Mouse (Mus musculus) intestine, postnatal 0 days (tissue): ENCODE measurements around the gene Cmtm2a. TPM values are rescaled to one million over a fixed set of nuclear protein-coding genes. Genes with fewer than 3 reads are reported as not detected.
"Not testable (repeated sequence)": the region's sequence is repeated elsewhere in the genome, so short reads cannot be mapped to it uniquely, and the experiment has no call there.

Experiments used
- ATAC-seq: fragments of 200-750 bp; cut with Nextera tagmentation; 2 replicates; pipeline ENCODE4 v1.8.0; 2017; ENCODE audit warnings: mild to moderate bottlenecking, moderate TSS enrichment, moderate library complexity
- H3K27ac ChIP-seq: fragments of 300-500 bp; sonication (generic); 2 replicates; pipeline ENCODE4 v1.5.1; 2014; ENCODE audit warnings: mild to moderate bottlenecking, low read depth, low read length, moderate library complexity
- H3K27me3 ChIP-seq: fragments of 300-500 bp; sonication (generic); replicated peaks from 2 replicates; pipeline ENCODE4 v1.6.1; 2014; ENCODE audit warnings: low read length, mixed read lengths; ENCODE audit not compliant: control insufficient read depth, insufficient read depth
- H3K36me3 ChIP-seq: fragments of 300-500 bp; sonication (generic); 2 replicates; pipeline ENCODE4 v1.6.1; 2014; ENCODE audit warnings: mild to moderate bottlenecking, moderate library complexity; ENCODE audit not compliant: control insufficient read depth, insufficient read depth
- H3K4me1 ChIP-seq: fragments of 300-500 bp; sonication (generic); replicated peaks from 2 replicates; pipeline ENCODE4 v1.6.1; 2014; ENCODE audit warnings: antibody characterized with exemption, low read length, mixed read lengths; ENCODE audit not compliant: control insufficient read depth, insufficient read depth
- H3K4me2 ChIP-seq: fragments of 300-500 bp; sonication (generic); replicated peaks from 2 replicates; pipeline ENCODE4 v1.6.1; 2014; ENCODE audit warnings: low read depth, mild to moderate bottlenecking, moderate library complexity
- H3K4me3 ChIP-seq: fragments of 300-500 bp; sonication (generic); 2 replicates; pipeline ENCODE4 v1.5.1; 2014; ENCODE audit warnings: low read depth, low read length
- H3K9ac ChIP-seq: fragments of 300-500 bp; sonication (generic); 2 replicates; pipeline ENCODE4 v1.6.1; 2014; ENCODE audit warnings: mild to moderate bottlenecking, low read depth, low read length
- H3K9me3 ChIP-seq: fragments of 300-500 bp; sonication (generic); 2 replicates; pipeline ENCODE4 v1.6.1; 2016; ENCODE audit warnings: mixed run types; ENCODE audit not compliant: control insufficient read depth
- CTCF ChIP-seq: sonication (generic); IDR thresholded peaks from 2 replicates; pipeline ENCODE4 v1.5.1; 2016; ENCODE audit warnings: low read depth, mild to moderate bottlenecking, control low read depth, antibody characterized with exemption, moderate library complexity
- WGBS: fragments of 180-500 bp; shearing (Covaris S2); extraction: QIAGEN DNeasy Blood & Tissue Kit; methylation state at CpG from one replicate; pipeline ENCODE4 v1.1.7; 2014; 5-methylcytosine and 5-hydroxymethylcytosine counted together
- polyA plus RNA-seq: library from polyadenylated mRNA; unstranded; fragments of >200 nt; fragmentation: Nextera tagmentation; extraction: Ambion mirVana; gene quantifications from 2 replicates; pipeline ENCODE4 v1.2.1, GENCODE M21; 2015

Gene Cmtm2a
- polyA plus RNA-seq, 1 experiment from 2014 or later = not detected

GRCm38 (mm10) chr8:104313311-104313710, 20.3 kb upstream of the Cmtm2a start:
- Histone ChIP-seq H3K9ac (no peak overlapping the region), H3K4me3 (no peak overlapping the region), H3K4me1 (no peaks in the 10 kb centered on the region), H3K9me3 (no peaks in the 10 kb centered on the region), H3K4me2 (no peak overlapping the region), H3K36me3 (no peaks in the 10 kb centered on the region), H3K27ac (no peak overlapping the region), H3K27me3 (no peaks in the 10 kb centered on the region)
- TF ChIP-seq CTCF = peak; percentile 61
- no peak for ATAC-seq
- WGBS = 53% methylated on average over 4 of the region's 4 CpGs

- 92% methylated on average over 3 of the region's 3 CpGs for WGBS
- H3K4me2 ChIP-seq, ATAC-seq: not testable (repeated sequence)
Measured at GRCm38 (mm10) chr8:104312023-104312422, 19.0 kb upstream of the Cmtm2a start.

GRCm38 (mm10) chr8:104309441-104310155, 16.6 kb upstream of the Cmtm2a start, which contains the start of the genes Gm45711 and Cmtm1:
Gene Gm45711, minus strand, starts transcription at chr8:104310081.
Gene Cmtm1, minus strand, starts transcription at chr8:104310145.
- not testable (repeated sequence) for ATAC-seq, H3K4me2 ChIP-seq, H3K4me3 ChIP-seq, H3K4me1 ChIP-seq, H3K36me3 ChIP-seq, H3K9ac ChIP-seq, H3K27ac ChIP-seq, H3K9me3 ChIP-seq, H3K27me3 ChIP-seq
- 89% methylated on average over 35 of the region's 36 CpGs for WGBS

More at GRCm38 (mm10) chr8:104312023-104312422, 19.0 kb upstream of the Cmtm2a start:
- not testable (repeated sequence) for H3K36me3 ChIP-seq, H3K27ac ChIP-seq, H3K27me3 ChIP-seq, H3K9ac ChIP-seq, H3K9me3 ChIP-seq, H3K4me1 ChIP-seq, H3K4me3 ChIP-seq

GRCm38 (mm10) chr8:104308341-104308740, 15.4 kb upstream of the Cmtm2a start:
- H3K27me3 ChIP-seq, H3K4me3 ChIP-seq, H3K9me3 ChIP-seq, H3K9ac ChIP-seq, H3K4me1 ChIP-seq, H3K36me3 ChIP-seq, H3K4me2 ChIP-seq, H3K27ac ChIP-seq: not testable (repeated sequence)
- WGBS = 29% methylated on average over 6 of the region's 6 CpGs
- 0 out of 2 replicates have a peak, but pooled peaks have one; percentile 31 for ATAC-seq

GRCm38 (mm10) chr8:104304962-104305361, 12.0 kb upstream of the Cmtm2a start:
- Histone ChIP-seq H3K9me3 (no peaks in the 10 kb centered on the region), H3K4me2 (no peak overlapping the region)
- no peak for ATAC-seq

GRCm38 (mm10) chr8:104302536-104302935, 9.6 kb upstream of the Cmtm2a start:
- not testable (repeated sequence) for H3K9me3 ChIP-seq, H3K9ac ChIP-seq, H3K27me3 ChIP-seq, H3K27ac ChIP-seq, H3K4me1 ChIP-seq, H3K36me3 ChIP-seq, H3K4me2 ChIP-seq, H3K4me3 ChIP-seq, ATAC-seq
- WGBS = 93% methylated on average over 4 of the region's 4 CpGs

More at GRCm38 (mm10) chr8:104304962-104305361, 12.0 kb upstream of the Cmtm2a start:
- H3K9ac ChIP-seq = no peak overlapping the region
- H3K27ac ChIP-seq = no peak overlapping the region
- 85% methylated on average over 11 of the region's 11 CpGs for WGBS
- no peaks in the 10 kb centered on the region for H3K4me1 ChIP-seq
- no peaks in the 10 kb centered on the region for H3K27me3 ChIP-seq
- TF ChIP-seq CTCF = no peak
- no peaks in the 10 kb centered on the region for H3K36me3 ChIP-seq
- H3K4me3 ChIP-seq = no peak overlapping the region

- H3K9me3 ChIP-seq, ATAC-seq, H3K27ac ChIP-seq, H3K36me3 ChIP-seq, H3K4me2 ChIP-seq, H3K4me3 ChIP-seq, H3K4me1 ChIP-seq, H3K9ac ChIP-seq, H3K27me3 ChIP-seq: not testable (repeated sequence)
- WGBS = 32% methylated on average over 3 of the region's 3 CpGs
Measured at GRCm38 (mm10) chr8:104301577-104301976, 8.6 kb upstream of the Cmtm2a start.
